Comparison of ENCODE assay signal across 8 mouse cellular contexts in the genomic region with DNA sequence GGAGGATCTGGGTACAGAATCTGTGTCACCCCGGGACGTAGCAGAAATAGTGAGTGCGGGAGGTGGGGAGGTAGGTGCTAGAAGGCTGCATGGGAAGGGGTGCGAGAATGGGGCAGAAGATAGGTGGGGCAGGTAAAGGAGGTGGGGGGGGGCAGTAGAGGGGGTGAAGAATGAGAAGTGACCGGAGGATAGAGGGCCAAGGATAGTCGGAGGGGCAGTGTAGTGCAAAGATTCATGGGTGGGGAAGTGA. TPM values are rescaled to one million over a fixed set of nuclear protein-coding genes. Genes with fewer than 3 reads are reported as not detected.
A peak's percentile ranks its signal among the peaks of the same experiment; 100 is the strongest.
DNase-seq lines count a peak whose midpoint lies in the region; ATAC-seq and TF ChIP-seq lines count a peak whose summit lies in the region.

No protein-coding gene starts in this region.

- DNase-seq in kidney, adult 2 months = no peak
- no peak for DNase-seq in kidney, postnatal 10 days
- no peak for DNase-seq in hindbrain, embryonic 10.5 days (ENCODE audit: low spot score)
- no peak for DNase-seq in midbrain, embryonic 10.5 days (ENCODE audit: low spot score)
- DNase-seq in left cerebral cortex, postnatal 25 days (ENCODE audit: low spot score in 2 of 2) = no peak

- peak overlapping the region; percentile 6; the same call in 1 of the 2 replicates for H3K27ac ChIP-seq in kidney, adult 2 months (ENCODE audit: insufficient read depth, low read depth, low read length)
- no peak overlapping the region for H3K27ac ChIP-seq in bone marrow, adult 2 months (ENCODE audit: control insufficient read depth, insufficient read depth, low read depth, low read length, poor library complexity)
- H3K27ac ChIP-seq in hindbrain, embryonic 10.5 days = peak overlapping the region; percentile 93
- peak overlapping the region; percentile 92 for H3K27ac ChIP-seq in midbrain, embryonic 10.5 days (replicated peaks)

- H3K27me3 ChIP-seq in kidney, adult 2 months (replicated peaks; ENCODE audit: control insufficient read depth, insufficient read depth, low read length) = no peaks in the 10 kb centered on the region
- no peaks in the 10 kb centered on the region for H3K27me3 ChIP-seq in hindbrain, embryonic 10.5 days (ENCODE audit: insufficient read depth, poor library complexity, severe bottlenecking)
- H3K27me3 ChIP-seq in midbrain, embryonic 10.5 days (ENCODE audit: low read depth, poor library complexity, severe bottlenecking) = no peaks in the 10 kb centered on the region

- no peak for TF ChIP-seq POLR2A in kidney, adult 2 months (IDR thresholded peaks at IDR 0.05; ENCODE audit: low read depth, low read length)
- TF ChIP-seq POLR2A in bone marrow, adult 2 months (IDR thresholded peaks at IDR 0.05; ENCODE audit: borderline replicate concordance, control insufficient read depth, low read depth, low read length) = no peak

- WGBS in kidney, adult 2 months = 8% methylated on average over 6 of the region's 6 CpGs
- WGBS in bone marrow, adult 2 months = 5% methylated on average over 6 of the region's 6 CpGs
- WGBS in hindbrain, embryonic 10.5 days = 3% methylated on average over 6 of the region's 6 CpGs
- WGBS in midbrain, embryonic 10.5 days = 2% methylated on average over 6 of the region's 6 CpGs

- peak overlapping the region; percentile 47 for H3K4me3 ChIP-seq in kidney, adult 2 months (ENCODE audit: insufficient read depth, low read depth, low read length)
- peak overlapping the region; percentile 83 for H3K4me3 ChIP-seq in bone marrow, adult 2 months (replicated peaks; ENCODE audit: control insufficient read depth, low read depth, low read length)
- H3K4me3 ChIP-seq in hindbrain, embryonic 10.5 days = peak overlapping the region; percentile 70
- peak overlapping the region; percentile 70 for H3K4me3 ChIP-seq in midbrain, embryonic 10.5 days

- no peak for TF ChIP-seq CTCF in kidney, adult 2 months (conservative IDR thresholded peaks at IDR 0.05; ENCODE audit: insufficient read depth, insufficient read length, low read depth, low read length)
- TF ChIP-seq CTCF in bone marrow, adult 2 months (IDR thresholded peaks at IDR 0.05; ENCODE audit: control insufficient read depth, insufficient read depth, low read length) = no peak

- H3K9me3 ChIP-seq in hindbrain, embryonic 10.5 days = no peaks in the 10 kb centered on the region
- H3K9me3 ChIP-seq in midbrain, embryonic 10.5 days (replicated peaks) = no peaks in the 10 kb centered on the region

- intact Hi-C loops in left cerebral cortex, postnatal 25 days (cut with DNase I) = loop anchor here (2.0 to 5.0 kb wide), 3 partner anchors 27 to 167 kb away; partner anchors contain the start of genes Terb1 and Tk2

- no peak for ATAC-seq in frontal cortex, adult (ENCODE audit: low TSS enrichment)
- no peak for ATAC-seq in erythroid progenitor cell, adult 5-6 weeks (replicated peaks; ENCODE audit: low FRiP score, poor library complexity, severe bottlenecking)

- H3K36me3 ChIP-seq in kidney, adult 2 months (ENCODE audit: control insufficient read depth, insufficient read depth, low read length) = no peaks in the 10 kb centered on the region
- peaks cover 10% of the 10 kb centered on the region; the same call in 1 of the 2 replicates for H3K36me3 ChIP-seq in hindbrain, embryonic 10.5 days
- H3K36me3 ChIP-seq in midbrain, embryonic 10.5 days = peaks cover 3% of the 10 kb centered on the region; the same call in 1 of the 2 replicates

- no peaks in the 10 kb centered on the region for H3K4me1 ChIP-seq in kidney, adult 2 months (ENCODE audit: control insufficient read depth, insufficient read depth, low read length)
- no peaks in the 10 kb centered on the region for H3K4me1 ChIP-seq in bone marrow, adult 2 months (ENCODE audit: control insufficient read depth, insufficient read depth, low read length)
- peaks cover 33% of the 10 kb centered on the region for H3K4me1 ChIP-seq in hindbrain, embryonic 10.5 days (replicated peaks)
- peaks cover 33% of the 10 kb centered on the region for H3K4me1 ChIP-seq in midbrain, embryonic 10.5 days

RNA-seq across cellular contexts. Expression of gene Cmtm3, which starts 0.7 kb away (rescaled TPM):
- polyA plus RNA-seq in kidney, adult 2 months (2012; rRNA removed) = 53.3 and 60.4 TPM in 2 replicates
- polyA plus RNA-seq in bone marrow, adult 2 months (2011; ENCODE audit: insufficient read depth, insufficient read length, low replicate concordance, missing spikeins) = 21.4 and 22.8 TPM in 2 replicates
- polyA plus RNA-seq in hindbrain, embryonic 10.5 days (2016; fragmentation: Nextera tagmentation; extraction: Ambion mirVana) = 76.5 and 83.1 TPM in 2 replicates
- polyA plus RNA-seq in midbrain, embryonic 10.5 days (2016; fragmentation: Nextera tagmentation; extraction: Ambion mirVana) = 72.8 and 79.1 TPM in 2 replicates
- total RNA-seq in erythroid progenitor cell, adult 5-6 weeks (2015; ENCODE audit: low replicate concordance) = 2.9 and 10.8 TPM in 2 replicates
- total RNA-seq in erythroid progenitor cell, adult 5-6 weeks (2017; ENCODE audit: low replicate concordance) = 6.0 TPM in 1 of 2 replicates, not detected in the other
- total RNA-seq in left cerebral cortex, postnatal 25 days (2021) = 10 to 100 TPM in 1 of 2 experiments, 1 to 10 TPM in 1; 9.3 to 12.2 TPM

RNA-seq across cellular contexts. Expression of gene Cmtm2b, which starts 17.9 kb away (rescaled TPM):
- 0.18 TPM in 1 of 2 replicates, not detected in the other for polyA plus RNA-seq in kidney, adult 2 months (2012; rRNA removed)
- polyA plus RNA-seq in bone marrow, adult 2 months (2011; ENCODE audit: insufficient read depth, insufficient read length, low replicate concordance, missing spikeins) = not detected in 2 replicates
- not detected in 2 replicates for polyA plus RNA-seq in hindbrain, embryonic 10.5 days (2016; fragmentation: Nextera tagmentation; extraction: Ambion mirVana)
- polyA plus RNA-seq in midbrain, embryonic 10.5 days (2016; fragmentation: Nextera tagmentation; extraction: Ambion mirVana) = not detected in 2 replicates
- total RNA-seq in erythroid progenitor cell, adult 5-6 weeks (2015; ENCODE audit: low replicate concordance) = not detected in 2 replicates
- total RNA-seq in erythroid progenitor cell, adult 5-6 weeks (2017; ENCODE audit: low replicate concordance) = not detected in 2 replicates
- not detected for total RNA-seq in left cerebral cortex, postnatal 25 days (2021)

RNA-seq across cellular contexts. Expression of gene Gm11020, which starts 18.5 kb away (rescaled TPM):
- polyA plus RNA-seq in kidney, adult 2 months (2012; rRNA removed) = not detected in 2 replicates
- polyA plus RNA-seq in bone marrow, adult 2 months (2011; ENCODE audit: insufficient read depth, insufficient read length, low replicate concordance, missing spikeins) = not detected in 2 replicates
- polyA plus RNA-seq in hindbrain, embryonic 10.5 days (2016; fragmentation: Nextera tagmentation; extraction: Ambion mirVana) = not detected in 2 replicates
- not detected in 2 replicates for polyA plus RNA-seq in midbrain, embryonic 10.5 days (2016; fragmentation: Nextera tagmentation; extraction: Ambion mirVana)
- not detected in 2 replicates for total RNA-seq in erythroid progenitor cell, adult 5-6 weeks (2015; ENCODE audit: low replicate concordance)
- total RNA-seq in erythroid progenitor cell, adult 5-6 weeks (2017; ENCODE audit: low replicate concordance) = not detected in 2 replicates
- not detected for total RNA-seq in left cerebral cortex, postnatal 25 days (2021)

RNA-seq across cellular contexts. Expression of gene Cmtm1, which starts 30.0 kb away (rescaled TPM):
- polyA plus RNA-seq in kidney, adult 2 months (2012; rRNA removed) = not detected in 2 replicates
- polyA plus RNA-seq in bone marrow, adult 2 months (2011; ENCODE audit: insufficient read depth, insufficient read length, low replicate concordance, missing spikeins) = 2.2 TPM in 1 of 2 replicates, not detected in the other
- polyA plus RNA-seq in hindbrain, embryonic 10.5 days (2016; fragmentation: Nextera tagmentation; extraction: Ambion mirVana) = not detected in 2 replicates
- polyA plus RNA-seq in midbrain, embryonic 10.5 days (2016; fragmentation: Nextera tagmentation; extraction: Ambion mirVana) = not detected in 2 replicates
- not detected in 2 replicates for total RNA-seq in erythroid progenitor cell, adult 5-6 weeks (2015; ENCODE audit: low replicate concordance)
- total RNA-seq in erythroid progenitor cell, adult 5-6 weeks (2017; ENCODE audit: low replicate concordance) = not detected in 2 replicates
- not detected for total RNA-seq in left cerebral cortex, postnatal 25 days (2021)

RNA-seq across cellular contexts. Expression of gene Gm45711, which starts 30.0 kb away (rescaled TPM):
- polyA plus RNA-seq in kidney, adult 2 months (2012; rRNA removed) = not detected in 2 replicates
- not detected in 2 replicates for polyA plus RNA-seq in bone marrow, adult 2 months (2011; ENCODE audit: insufficient read depth, insufficient read length, low replicate concordance, missing spikeins)
- polyA plus RNA-seq in hindbrain, embryonic 10.5 days (2016; fragmentation: Nextera tagmentation; extraction: Ambion mirVana) = not detected in 2 replicates
- polyA plus RNA-seq in midbrain, embryonic 10.5 days (2016; fragmentation: Nextera tagmentation; extraction: Ambion mirVana) = not detected in 2 replicates
- not detected in 2 replicates for total RNA-seq in erythroid progenitor cell, adult 5-6 weeks (2015; ENCODE audit: low replicate concordance)
- not detected in 2 replicates for total RNA-seq in erythroid progenitor cell, adult 5-6 weeks (2017; ENCODE audit: low replicate concordance)
- not detected for total RNA-seq in left cerebral cortex, postnatal 25 days (2021)
